Mouse (Mus musculus) G1E (cell line): ENCODE results near the gene Mmrn1.

Experiments used
- GATA1 ChIP-seq: IDR thresholded peaks from 2 replicates; pipeline ENCODE4 v1.6.1; 2012; ENCODE audit warnings: borderline replicate concordance, low read length, inconsistent platforms, mixed read lengths
- TAL1 ChIP-seq: conservative IDR thresholded peaks from 2 replicates; pipeline ENCODE4 v1.6.1; 2012; ENCODE audit warnings: low read depth, low read length, inconsistent platforms, mixed read lengths

GRCm38 (mm10) chr6:61020995-61021394 lies 96.2 kb downstream of the Mmrn1 start:
- TF ChIP-seq GATA1 (no peak), TAL1 (no peak)
